Mouse (Mus musculus) myocyte (in vitro differentiated cells): ENCODE data around the gene C1qb. TPM values are rescaled to one million over a fixed set of nuclear protein-coding genes. Genes with fewer than 3 reads are reported as not detected.

Source experiments
- H3K27me3 ChIP-seq: one replicate; pipeline ENCODE4 v1.6.1; 2011; ENCODE audit not compliant: control insufficient read depth, insufficient read depth, insufficient read length
- H3K36me3 ChIP-seq: one replicate; pipeline ENCODE4 v1.6.1; 2011; ENCODE audit not compliant: control insufficient read depth, insufficient read depth
- H3K4me2 ChIP-seq: one replicate; pipeline ENCODE4 v1.6.1; 2011; ENCODE audit warnings: low read depth, control low read depth
- H3K4me3 ChIP-seq: one replicate; pipeline ENCODE4 v1.5.1; 2011; ENCODE audit warnings: mild to moderate bottlenecking, control low read depth, moderate library complexity
- H3K79me2 ChIP-seq: one replicate; pipeline ENCODE4 v1.6.1; 2011; ENCODE audit not compliant: control insufficient read depth, insufficient read depth
- H3ac ChIP-seq: one replicate; pipeline ENCODE4 v1.6.1; 2011; ENCODE audit not compliant: control insufficient read depth, insufficient read length
- CEBPB ChIP-seq: IDR thresholded peaks from 2 replicates; pipeline ENCODE4 v1.6.1; 2011; ENCODE audit warnings: mild to moderate bottlenecking, moderate library complexity; ENCODE audit not compliant: poor library complexity, insufficient read depth, severe bottlenecking
- E2F4 ChIP-seq: IDR thresholded peaks from one replicate; pipeline ENCODE4 v1.6.1; 2011; ENCODE audit warnings: mild to moderate bottlenecking, control low read depth, moderate library complexity; ENCODE audit not compliant: insufficient read depth
- MAX ChIP-seq: IDR thresholded peaks from one replicate; pipeline ENCODE4 v1.6.1; 2011; ENCODE audit warnings: low read depth, mild to moderate bottlenecking, control low read depth
- MYOD1 ChIP-seq, 3 experiments: IDR thresholded peaks; one replicate each; pipeline ENCODE4 v1.6.1; 2011; ENCODE audit warnings: control low read depth in 2 of 3, low read depth in 2 of 3, mild to moderate bottlenecking in 2 of 3, moderate library complexity in 1 of 3; ENCODE audit not compliant: insufficient read length in 2 of 3, control insufficient read depth in 1 of 3
- MYOG ChIP-seq, 3 experiments: IDR thresholded peaks; one replicate each; pipeline ENCODE4 v1.6.1; 2011; ENCODE audit warnings: control low read depth in 2 of 3, low read depth in 2 of 3, mild to moderate bottlenecking in 2 of 3; ENCODE audit not compliant: insufficient read length in 2 of 3, control insufficient read depth in 1 of 3, insufficient read depth in 1 of 3
- POLR2A ChIP-seq: IDR thresholded peaks from one replicate; pipeline ENCODE4 v1.6.1; 2011; ENCODE audit warnings: low read depth, mild to moderate bottlenecking, control low read depth, moderate library complexity; ENCODE audit not compliant: insufficient read length
- POLR2AphosphoS2 ChIP-seq: IDR thresholded peaks from one replicate; pipeline ENCODE4 v1.6.1; 2011; ENCODE audit warnings: low read depth, control low read depth; ENCODE audit not compliant: insufficient read length
- REST ChIP-seq: IDR thresholded peaks from one replicate; pipeline ENCODE4 v1.6.1; 2011; ENCODE audit warnings: mild to moderate bottlenecking, control low read depth, moderate library complexity; ENCODE audit not compliant: insufficient read depth, insufficient read length
- SRF ChIP-seq: IDR thresholded peaks from one replicate; pipeline ENCODE4 v1.6.1; 2011; ENCODE audit warnings: low read depth; ENCODE audit not compliant: control insufficient read depth, insufficient read length
- TCF12 ChIP-seq: IDR thresholded peaks from one replicate; pipeline ENCODE4 v1.6.1; 2011; ENCODE audit warnings: mild to moderate bottlenecking, control low read depth; ENCODE audit not compliant: poor library complexity, insufficient read depth, severe bottlenecking
- TCF3 ChIP-seq: IDR thresholded peaks from one replicate; pipeline ENCODE4 v1.6.1; 2011; ENCODE audit warnings: low read depth, control low read depth; ENCODE audit not compliant: insufficient read length
- USF1 ChIP-seq: IDR thresholded peaks from one replicate; pipeline ENCODE4 v1.6.1; 2011; ENCODE audit warnings: low read depth, mild to moderate bottlenecking, control low read depth, moderate library complexity
- polyA plus RNA-seq: library from polyadenylated mRNA; unstranded; fragments of >200 nt; fragmentation: generic; extraction: Trizol; gene quantifications from one replicate; pipeline ENCODE4 v1.2.1, GENCODE M21; 2012; ENCODE audit warnings: missing spikeins

Gene C1qb
- polyA plus RNA-seq, 1 experiment = not detected

DNA sequence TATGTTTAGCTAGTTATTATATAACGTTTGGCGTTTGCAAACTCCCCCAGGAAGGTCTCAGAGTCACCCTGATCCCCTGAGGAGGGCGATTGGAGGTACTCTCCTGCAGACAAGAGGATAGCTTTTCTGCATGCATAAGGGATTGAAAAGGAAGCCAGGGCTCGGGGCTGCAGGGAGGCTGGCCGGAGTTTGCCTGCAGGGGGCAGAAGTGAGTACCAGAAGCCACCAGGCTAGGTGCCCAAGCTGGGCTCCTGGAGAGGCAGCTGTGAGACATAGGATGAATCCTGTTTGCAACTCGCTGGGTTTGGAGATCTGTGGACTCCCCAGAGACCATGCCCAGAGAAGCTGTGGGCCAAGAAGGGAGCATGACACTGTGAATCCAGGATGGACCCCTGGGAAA, 30.9 kb downstream of the C1qb start:
- peaks cover 22% of the 10 kb centered on the region for H3K27me3 ChIP-seq
- TF ChIP-seq TCF3 (no peak), POLR2AphosphoS2 (no peak), SRF (no peak), TCF12 (no peak), USF1 (no peak), POLR2A (no peak), MYOG (IDR thresholded peaks at IDR 0.05; ENCODE audit: control insufficient read depth in 1 of 3, insufficient read depth in 1 of 3, insufficient read length in 2 of 3, low read depth in 2 of 3) (no peak), CEBPB (no peak)

DNA sequence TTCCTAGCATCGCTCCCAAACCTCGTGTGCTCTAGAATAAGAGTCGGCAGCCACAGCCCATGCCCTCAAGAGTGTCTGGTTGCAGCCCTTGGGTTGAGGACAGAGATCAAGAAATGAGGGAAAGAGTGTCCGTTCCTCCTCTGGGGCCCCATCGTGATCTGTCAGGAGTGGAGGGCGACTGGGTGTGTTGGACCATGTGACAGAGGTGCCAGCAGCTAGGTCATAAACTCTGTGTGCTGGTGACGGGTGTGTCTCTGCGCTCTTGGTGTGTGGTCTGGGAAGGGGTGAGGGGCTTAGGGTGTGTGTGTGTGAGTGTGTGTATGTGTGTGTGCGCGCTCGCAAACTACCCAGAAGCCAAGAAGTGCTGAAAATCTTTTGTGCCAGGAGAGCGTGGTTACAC, 33.0 kb downstream of the C1qb start:
- TF ChIP-seq POLR2A (no peak), CEBPB (no peak), POLR2AphosphoS2 (no peak), REST (no peak), TCF12 (no peak), MYOD1 (IDR thresholded peaks at IDR 0.05; ENCODE audit: control insufficient read depth in 1 of 3, insufficient read length in 2 of 3, low read depth in 2 of 3) (no peak), TCF3 (no peak), MYOG (IDR thresholded peaks at IDR 0.05; ENCODE audit: control insufficient read depth in 1 of 3, insufficient read depth in 1 of 3, insufficient read length in 2 of 3, low read depth in 2 of 3) (no peak), E2F4 (no peak), SRF (no peak), MAX (no peak), USF1 (no peak)
- peaks cover 32% of the 10 kb centered on the region for H3K27me3 ChIP-seq
- no peaks in the 10 kb centered on the region for H3K79me2 ChIP-seq
- H3ac ChIP-seq = no peak overlapping the region
- H3K36me3 ChIP-seq = no peaks in the 10 kb centered on the region
- no peak overlapping the region for H3K4me3 ChIP-seq
- H3K4me2 ChIP-seq = no peak overlapping the region

More for the DNA sequence above, 30.9 kb downstream of the C1qb start:
- no peaks in the 10 kb centered on the region for H3K36me3 ChIP-seq
- H3K79me2 ChIP-seq = no peaks in the 10 kb centered on the region
- H3K4me2 ChIP-seq = no peak overlapping the region
- H3K4me3 ChIP-seq = no peak overlapping the region
- H3ac ChIP-seq = no peak overlapping the region

DNA sequence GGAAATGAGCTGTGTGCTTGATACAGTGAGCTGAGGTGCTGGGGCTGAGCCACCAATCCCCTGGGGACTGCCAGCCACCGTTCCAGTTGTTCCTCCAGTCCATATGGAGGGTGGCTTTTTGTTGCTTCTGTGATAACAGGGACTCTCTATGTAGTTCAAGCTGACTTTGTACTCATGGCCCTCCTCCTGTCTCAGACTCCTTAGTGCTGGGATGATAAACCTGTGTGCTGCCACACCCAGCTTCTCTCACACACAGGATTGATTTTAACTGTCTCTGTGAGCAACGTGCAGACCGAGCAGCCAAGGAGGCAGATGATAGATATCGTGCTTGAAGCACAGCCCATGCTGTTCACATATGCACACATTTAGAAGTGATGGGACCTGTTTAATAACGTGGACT, 33.9 kb downstream of the C1qb start:
- TF ChIP-seq E2F4 = no peak
- TF ChIP-seq MYOG (IDR thresholded peaks at IDR 0.05; ENCODE audit: control insufficient read depth in 1 of 3, insufficient read depth in 1 of 3, insufficient read length in 2 of 3, low read depth in 2 of 3) = no peak
- TF ChIP-seq MAX = no peak
- TF ChIP-seq TCF3 = no peak
- TF ChIP-seq MYOD1 (IDR thresholded peaks at IDR 0.05; ENCODE audit: control insufficient read depth in 1 of 3, insufficient read length in 2 of 3, low read depth in 2 of 3) = no peak
- TF ChIP-seq CEBPB = no peak
- TF ChIP-seq POLR2A = no peak
- no peak for TF ChIP-seq REST
- no peak for TF ChIP-seq USF1
- TF ChIP-seq TCF12 = no peak
- no peak for TF ChIP-seq POLR2AphosphoS2
- TF ChIP-seq SRF = no peak
- no peaks in the 10 kb centered on the region for H3K79me2 ChIP-seq
- no peaks in the 10 kb centered on the region for H3K36me3 ChIP-seq
- H3K4me2 ChIP-seq = no peak overlapping the region
- H3ac ChIP-seq = no peak overlapping the region
- no peak overlapping the region for H3K4me3 ChIP-seq
- H3K27me3 ChIP-seq = peaks cover 37% of the 10 kb centered on the region

DNA sequence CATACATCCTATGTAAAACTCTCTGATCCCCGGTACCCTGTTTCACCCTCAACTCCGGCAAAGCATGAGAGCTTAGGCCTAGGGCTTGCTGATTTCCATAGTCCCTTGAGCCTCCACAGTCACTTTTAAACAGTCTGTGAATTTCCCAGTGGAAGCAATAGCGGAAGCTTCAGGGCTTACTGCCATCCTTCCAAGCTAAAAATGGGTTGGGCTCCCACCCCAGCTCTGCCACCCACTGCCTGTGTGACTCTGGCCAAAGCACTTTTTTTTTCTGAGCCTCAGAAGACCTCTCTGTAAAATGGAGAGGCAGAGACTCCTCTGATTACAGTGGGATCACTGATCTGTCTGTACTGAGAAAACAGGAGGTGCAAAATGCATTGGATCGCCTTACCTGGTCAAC, 37.4 kb downstream of the C1qb start:
- TF ChIP-seq MYOG (IDR thresholded peaks at IDR 0.05; ENCODE audit: control insufficient read depth in 1 of 3, insufficient read depth in 1 of 3, insufficient read length in 2 of 3, low read depth in 2 of 3) (no peak), POLR2A (no peak), SRF (no peak), E2F4 (no peak), TCF12 (no peak), MAX (no peak), USF1 (no peak)
- Histone ChIP-seq H3K27me3 (peaks cover 41% of the 10 kb centered on the region), H3K36me3 (no peaks in the 10 kb centered on the region), H3K4me3 (no peak overlapping the region), H3K79me2 (no peaks in the 10 kb centered on the region), H3K4me2 (no peak overlapping the region), H3ac (no peak overlapping the region)

GRCm38 (mm10) chr4:136847166-136847565, 38.8 kb downstream of the C1qb start:
- Histone ChIP-seq H3K4me2 (no peak overlapping the region), H3ac (no peak overlapping the region), H3K79me2 (no peaks in the 10 kb centered on the region), H3K36me3 (no peaks in the 10 kb centered on the region), H3K4me3 (no peak overlapping the region), H3K27me3 (peaks cover 33% of the 10 kb centered on the region)
- TF ChIP-seq MYOG (IDR thresholded peaks at IDR 0.05; ENCODE audit: control insufficient read depth in 1 of 3, insufficient read depth in 1 of 3, insufficient read length in 2 of 3, low read depth in 2 of 3) = no peak
- no peak for TF ChIP-seq MYOD1 (IDR thresholded peaks at IDR 0.05; ENCODE audit: control insufficient read depth in 1 of 3, insufficient read length in 2 of 3, low read depth in 2 of 3)
- TF ChIP-seq MAX = no peak
- no peak for TF ChIP-seq TCF12
- no peak for TF ChIP-seq REST
- TF ChIP-seq SRF = no peak
- no peak for TF ChIP-seq E2F4
- TF ChIP-seq TCF3 = no peak
- TF ChIP-seq POLR2A = no peak
- no peak for TF ChIP-seq POLR2AphosphoS2
- TF ChIP-seq CEBPB = no peak
- no peak for TF ChIP-seq USF1
